Mouse (Mus musculus) heart, adult 8-10 months (tissue): ENCODE data around the gene Guca1a. TPM values are rescaled to one million over a fixed set of nuclear protein-coding genes. Genes with fewer than 3 reads are reported as not detected.

Source experiments
- DNase-seq: peaks from one replicate; pipeline ENCODE4 v3.0.0; 2022; ENCODE audit warnings: low spot score
- total RNA-seq, 4 experiments: library from RNA; stranded (reverse); gene quantifications; 2 replicates each; pipeline ENCODE4 v1.2.4; 2022

The Guca1a gene
- total RNA-seq, 4 experiments from 2014 or later, result 0.33 TPM; not detected in 3

DNA sequence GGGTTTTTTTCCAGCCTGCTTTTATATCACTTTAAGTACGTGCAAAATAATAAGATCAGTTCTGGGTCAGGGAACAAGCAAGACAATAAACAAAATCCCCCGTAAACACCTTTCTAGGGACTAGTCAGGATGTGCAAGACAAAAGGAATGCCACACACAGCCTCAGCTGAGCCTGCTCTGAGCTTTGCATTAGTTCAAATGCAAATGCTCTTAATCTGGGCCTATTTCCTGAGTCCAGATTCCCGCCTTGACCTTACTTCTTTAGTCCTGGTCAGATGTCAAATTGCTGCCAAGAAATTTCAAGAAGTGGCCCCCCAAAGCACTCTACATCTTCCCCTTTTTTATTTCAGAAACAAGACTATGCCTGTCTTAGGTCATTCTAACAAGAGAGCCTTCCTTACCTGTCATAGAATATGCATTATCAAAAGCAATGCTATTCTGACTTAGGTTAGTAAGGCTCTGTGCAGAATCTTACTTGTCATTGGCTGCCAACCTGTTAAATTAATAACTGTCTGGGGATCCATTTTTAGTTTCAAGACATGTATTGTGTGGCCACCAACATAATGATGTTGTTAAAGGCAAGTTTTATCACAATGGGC is 50.6 kb downstream of the Guca1a start:
- no peak for DNase-seq

Other genes starting within 250 kb of the Guca1a start
- 10 to 100 TPM; 22.2 to 28.9 (median 28.5) TPM for gene Mrps10, start 31.7 kb downstream of the Guca1a start, total RNA-seq
- under 1 TPM in 3 of 4 experiments, not detected in 1; 0.17 to 0.37 (median 0.35) TPM for gene Guca1b, start 15.2 kb downstream of the Guca1a start, total RNA-seq
- gene AI661453, start 36.0 kb upstream of the Guca1a start, total RNA-seq, result 1 to 10 TPM in 3 of 4 experiments, under 1 TPM in 1; 0.50 to 2.1 (median 1.2) TPM
- not detected for gene 1700001C19Rik, start 36.8 kb upstream of the Guca1a start, total RNA-seq
- gene Taf8, start 101.7 kb upstream of the Guca1a start, total RNA-seq, result 10 to 100 TPM in 2 of 4 experiments, 1 to 10 TPM in 2; 9.1 to 12.5 (median 10.4) TPM
- 10 to 100 TPM; 74.4 to 82.2 (median 75.2) TPM for gene Ccnd3, start 104.5 kb upstream of the Guca1a start, total RNA-seq
- gene Bysl, start 210.9 kb upstream of the Guca1a start, total RNA-seq, result 10 to 100 TPM; 14.2 to 16.9 (median 15.9) TPM
- 10 to 100 TPM; 15.7 to 19.9 (median 18.1) TPM for gene Med20, start 211.0 kb upstream of the Guca1a start, total RNA-seq
- gene Gm20517, start 211.0 kb upstream of the Guca1a start, total RNA-seq, result 1 to 10 TPM in 3 of 4 experiments, under 1 TPM in 1; 0.35 to 5.1 (median 2.0) TPM
- 1 to 10 TPM; 3.4 to 4.6 (median 3.7) TPM for gene Usp49, start 230.1 kb upstream of the Guca1a start, total RNA-seq